Mouse (Mus musculus): ENCODE results near the gene Gm49387.

Gene Gm49387

DNA sequence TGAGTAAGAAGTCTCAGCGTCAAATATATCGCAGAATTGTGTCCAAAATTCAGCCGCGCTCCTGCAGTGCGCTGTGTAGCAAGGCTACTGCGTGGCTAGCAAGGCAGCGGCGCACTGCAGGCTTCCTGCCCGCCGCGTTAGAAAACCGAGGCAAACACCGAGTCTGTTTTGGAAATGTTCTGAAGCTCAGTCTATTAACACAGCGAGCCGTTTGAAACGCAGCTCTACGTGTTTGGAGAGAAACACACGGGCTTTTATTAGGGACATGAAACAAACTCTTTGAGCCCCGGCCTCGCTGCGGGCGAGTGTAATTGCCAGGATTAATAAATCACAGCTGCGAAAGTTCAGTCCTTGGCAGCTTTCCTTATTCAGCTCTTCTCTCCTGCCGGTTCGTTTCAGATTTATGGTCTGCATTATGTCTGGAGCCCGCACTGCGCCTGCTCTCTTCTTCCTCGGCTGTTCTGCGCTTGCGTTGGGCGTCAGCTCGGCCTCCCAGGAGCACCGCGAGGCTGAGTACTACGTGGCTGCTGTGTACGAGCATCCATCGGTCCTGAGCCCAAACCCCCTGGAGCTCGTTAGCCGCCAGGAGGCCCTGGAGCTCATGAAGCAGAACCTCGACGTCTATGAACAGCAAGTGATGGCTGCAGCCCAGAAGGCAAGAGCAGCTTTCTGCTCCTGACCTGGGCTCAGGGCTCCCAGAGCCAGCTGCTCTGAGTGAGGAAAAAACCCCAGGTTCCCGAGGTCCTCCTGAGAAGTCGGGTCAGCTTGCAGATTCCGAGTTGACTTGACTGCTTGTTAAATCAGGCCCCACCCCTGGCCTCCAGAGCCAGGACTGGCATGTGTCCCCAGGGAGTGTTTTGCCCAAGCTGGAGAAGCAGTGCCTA lies 21.2 kb upstream of the Gm49387 start:
- peak; percentile 78 for DNase-seq (ENCODE audit: low spot score)

DNA sequence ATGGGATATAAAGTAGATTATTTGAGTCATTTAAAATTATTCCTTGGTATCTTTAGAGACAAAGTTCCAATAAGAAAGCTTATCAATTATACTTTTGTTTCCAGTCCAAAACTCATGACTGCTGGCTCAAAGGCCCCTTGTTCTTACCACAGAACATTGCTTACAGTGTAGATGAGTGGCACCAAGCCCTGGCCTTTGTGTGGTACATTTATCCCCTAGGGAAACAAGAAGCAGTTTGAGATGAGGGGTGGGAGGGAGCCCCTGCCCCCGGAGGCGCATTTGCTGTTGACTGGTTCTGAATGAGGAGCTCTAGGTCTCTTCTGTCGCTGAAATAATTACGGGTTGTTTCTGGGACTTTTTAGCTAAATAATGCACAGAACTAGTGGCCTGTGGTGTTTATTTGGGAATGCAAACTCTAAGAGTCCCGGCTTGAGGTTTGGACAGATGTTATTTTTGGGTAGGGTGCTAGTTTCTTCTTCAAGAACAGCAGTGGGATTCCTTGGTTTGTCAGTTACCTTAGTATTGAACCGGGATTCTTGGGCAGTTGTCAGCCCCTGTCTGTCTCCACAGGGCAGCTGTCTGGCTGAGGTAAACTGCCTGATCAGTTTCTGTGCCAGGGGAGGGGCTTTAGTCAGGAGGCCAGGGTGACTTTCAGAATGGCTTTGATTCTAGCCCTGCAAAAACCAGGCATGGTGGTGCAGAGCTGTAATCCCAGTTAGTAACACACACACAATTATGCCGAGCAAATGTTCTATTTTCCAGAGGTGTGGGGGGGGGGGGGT lies 19.8 kb upstream of the Gm49387 start:
- DNase-seq (ENCODE audit: low spot score) = no peak

DNA sequence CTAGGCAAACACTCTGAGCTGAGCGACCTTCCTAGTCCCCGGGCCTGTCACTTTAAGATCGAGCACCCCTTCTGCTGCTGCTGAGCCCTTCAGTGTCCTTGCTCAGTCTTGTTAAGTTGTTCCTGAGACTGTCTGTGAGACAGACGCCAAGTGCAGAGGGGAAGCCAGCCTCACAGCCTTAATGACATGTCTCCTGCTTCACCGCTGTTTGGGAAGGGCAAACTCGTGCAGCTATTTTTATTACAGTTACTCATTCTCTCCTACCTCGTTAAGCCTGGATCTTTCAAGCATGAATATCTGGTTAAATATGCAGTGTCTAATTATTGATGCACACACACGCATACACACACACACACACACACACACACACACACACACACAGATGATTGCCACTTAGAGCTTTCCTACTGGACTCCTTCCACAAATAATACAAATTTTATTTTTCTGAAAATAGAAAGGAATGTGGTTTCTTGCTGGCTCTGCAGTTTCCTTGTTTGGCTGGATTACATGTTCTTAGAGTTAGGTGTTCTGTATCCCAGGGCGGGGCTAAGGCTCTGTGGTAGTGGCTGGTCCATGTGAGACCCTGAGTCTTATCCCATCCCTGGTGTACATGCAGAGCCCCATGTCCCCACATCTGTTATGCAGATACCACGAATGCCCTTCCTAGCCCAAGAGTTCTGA lies 19.0 kb upstream of the Gm49387 start:
- peak; percentile 59 for DNase-seq (ENCODE audit: low spot score)

DNA sequence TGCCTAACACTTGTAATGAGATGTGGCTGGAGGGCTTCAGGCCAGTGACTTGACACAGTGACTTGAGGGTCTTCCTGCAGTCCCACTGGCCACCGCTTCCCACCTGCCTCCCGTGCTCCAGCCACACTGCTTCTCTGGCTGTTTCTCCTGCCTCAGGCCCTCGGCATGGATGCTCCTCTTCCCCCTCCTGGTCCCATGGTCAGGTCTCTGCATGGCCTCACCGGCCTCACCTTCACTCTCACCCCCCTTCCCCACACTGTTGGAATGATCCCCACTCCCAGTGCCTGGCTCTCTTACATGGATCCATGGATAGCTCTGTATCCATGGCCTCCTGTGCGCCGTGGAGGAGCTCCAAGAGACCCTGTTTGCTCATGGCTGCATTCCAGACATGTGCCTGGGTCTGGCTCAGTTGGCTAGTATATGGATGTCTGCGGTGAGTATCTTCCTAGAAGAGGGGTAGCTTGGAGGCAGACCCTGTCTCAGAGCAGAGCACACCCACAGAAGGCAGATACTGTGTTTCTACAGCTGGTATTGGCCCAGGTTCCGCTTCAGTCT lies 17.5 kb upstream of the Gm49387 start:
- no peak for DNase-seq (ENCODE audit: low spot score)

DNA sequence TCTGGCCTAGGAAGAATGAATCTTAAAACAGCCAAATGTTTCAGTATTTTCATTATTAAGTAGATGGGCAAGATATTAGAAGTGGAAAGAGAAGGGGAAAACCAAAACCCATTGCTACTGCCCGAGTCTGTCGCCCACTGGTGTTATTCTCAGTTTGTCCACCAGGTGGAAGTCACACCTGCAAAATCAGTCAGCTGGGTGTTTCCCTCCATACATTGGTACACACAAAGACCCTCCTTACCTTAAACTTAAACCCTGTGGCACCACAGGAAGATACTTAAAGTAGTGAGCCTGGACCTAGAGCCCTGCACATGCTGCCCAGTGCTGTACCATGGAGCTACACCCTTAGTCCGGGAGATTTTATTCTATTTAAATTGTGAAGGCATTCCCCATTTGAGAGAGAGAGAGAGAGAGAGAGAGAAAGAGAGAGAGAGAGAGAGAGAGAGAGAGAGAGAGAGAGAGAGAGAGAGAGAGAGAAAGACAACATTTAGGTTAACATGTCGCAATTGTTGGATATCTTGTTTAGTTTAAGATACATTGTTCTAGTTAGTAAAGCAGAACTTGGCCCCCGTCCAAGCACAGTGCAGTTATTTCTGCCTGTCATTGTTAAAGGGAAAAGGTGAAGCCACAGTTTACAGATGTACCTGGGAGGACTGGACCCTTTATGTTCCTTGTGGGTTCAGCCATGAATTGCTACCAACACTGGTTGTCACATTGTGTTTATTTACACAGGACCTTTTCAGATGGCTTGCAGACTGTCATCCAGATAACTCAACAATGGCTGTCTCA lies 16.4 kb upstream of the Gm49387 start:
- peak; percentile 83 for DNase-seq (ENCODE audit: low spot score)

DNA sequence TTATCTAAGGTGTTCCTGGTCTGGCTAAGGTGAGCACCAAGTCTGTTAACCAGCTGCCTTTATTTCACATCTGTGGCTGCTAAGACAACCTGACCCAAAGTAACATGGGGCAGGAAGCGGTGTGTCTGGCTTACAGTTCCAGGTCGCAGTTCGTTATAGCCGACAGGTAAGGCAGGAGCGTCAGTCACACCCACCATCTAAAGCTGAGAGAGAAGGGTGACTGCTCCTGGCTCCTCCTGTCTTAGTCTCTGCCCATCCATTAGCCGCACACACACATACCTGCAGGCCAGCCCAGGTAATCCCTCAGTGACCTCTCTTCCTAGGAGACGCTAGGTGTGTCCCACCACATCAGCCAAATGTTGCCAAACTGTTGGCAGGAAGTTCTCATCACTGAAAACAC lies 15.7 kb upstream of the Gm49387 start:
- DNase-seq (ENCODE audit: low spot score) = no peak

DNA sequence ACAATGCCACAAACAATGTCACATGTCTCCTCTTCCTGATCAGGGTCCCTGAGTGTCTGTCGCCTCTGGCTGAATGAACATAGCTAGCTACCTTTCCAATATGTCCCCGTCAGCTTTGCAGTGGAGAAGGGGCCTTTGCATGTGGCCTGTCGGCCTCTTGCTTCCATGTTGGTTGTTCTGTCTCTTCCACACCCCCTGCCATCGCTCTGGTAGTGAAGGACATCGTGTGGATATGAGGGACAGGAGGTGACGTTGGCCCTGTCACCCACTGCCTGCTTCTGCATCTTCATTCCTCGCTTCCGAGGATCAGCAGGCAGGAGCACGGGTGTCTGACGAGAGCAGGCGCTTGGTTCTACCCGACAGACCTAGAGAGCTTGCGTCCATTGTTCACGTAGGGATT lies 14.7 kb upstream of the Gm49387 start:
- no peak for DNase-seq (ENCODE audit: low spot score)

DNA sequence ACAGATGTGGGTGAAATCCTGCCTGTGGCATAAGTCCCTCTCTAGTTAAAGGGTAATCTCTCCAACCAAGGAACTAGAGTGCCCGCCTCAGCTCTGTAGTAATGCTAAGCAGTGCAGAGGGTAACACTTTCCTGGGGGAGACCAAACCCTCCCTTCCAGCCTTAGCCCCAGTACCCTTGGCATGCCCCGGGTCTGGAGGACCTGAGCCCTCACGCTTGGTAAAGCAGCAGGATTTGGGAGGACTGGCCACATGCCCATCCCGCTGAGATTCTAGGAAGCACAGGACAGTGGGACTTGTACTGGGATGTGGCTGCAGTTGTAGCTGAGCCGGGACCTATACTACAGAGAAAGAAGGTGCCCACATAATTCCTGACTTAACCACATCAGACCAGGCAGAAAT lies 14.1 kb upstream of the Gm49387 start:
- DNase-seq (ENCODE audit: low spot score) = no peak

DNA sequence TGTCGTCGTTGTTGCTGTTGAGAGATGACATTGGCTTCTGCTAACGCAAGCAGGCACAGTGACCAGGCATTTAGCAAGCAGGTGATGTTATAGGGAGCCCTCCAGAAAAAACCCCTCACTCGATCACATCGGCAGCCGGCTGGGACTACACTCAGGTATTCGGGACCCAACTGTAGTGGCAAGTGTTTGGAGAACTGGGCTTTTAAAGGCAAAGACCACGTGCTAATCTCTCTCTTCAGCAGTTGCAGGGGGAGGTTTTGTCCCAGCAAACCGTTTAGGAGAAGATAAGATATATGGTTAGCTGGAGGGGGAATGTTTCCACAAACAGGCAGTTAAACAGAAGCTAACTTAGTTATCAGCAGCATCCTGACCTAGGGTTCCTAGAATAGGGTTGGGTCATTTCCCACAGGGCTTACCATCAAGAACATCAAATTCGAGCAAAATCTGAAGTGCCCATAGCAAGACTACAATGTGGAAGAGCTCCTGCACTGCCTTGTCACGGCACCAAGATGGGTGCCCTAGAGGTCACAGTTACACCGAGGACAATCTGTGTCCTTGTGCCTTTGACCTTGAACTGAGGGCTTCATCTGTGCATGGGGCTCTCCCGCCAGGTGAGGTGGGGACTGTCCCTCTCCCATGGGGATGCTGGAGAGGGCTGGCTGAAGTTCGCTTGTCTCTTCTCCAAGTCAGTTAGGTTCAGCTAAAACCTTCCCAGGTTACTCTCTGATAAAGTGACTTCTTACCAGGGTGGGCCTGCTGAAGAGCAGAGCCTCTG lies 12.6 kb upstream of the Gm49387 start:
- DNase-seq (ENCODE audit: low spot score) = no peak

DNA sequence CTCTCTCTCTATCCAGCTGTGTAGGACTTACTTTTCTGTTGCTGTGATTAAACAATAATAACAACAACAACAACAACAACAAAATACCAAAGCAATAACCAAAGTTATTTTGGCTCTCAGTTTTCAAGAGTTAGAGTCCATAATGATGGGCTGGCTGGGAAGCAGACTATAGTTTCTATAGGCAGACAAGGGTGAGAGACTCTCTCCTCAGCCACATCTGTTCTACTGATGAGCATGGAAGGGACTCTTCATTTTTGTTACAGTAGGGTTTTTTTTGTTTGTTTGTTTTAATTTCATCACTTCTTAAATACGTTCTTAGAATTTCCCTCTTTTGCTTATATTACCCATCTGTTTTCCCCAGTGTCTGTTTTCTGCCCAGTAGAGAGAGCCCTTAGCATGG lies 11.9 kb upstream of the Gm49387 start:
- no peak for DNase-seq (ENCODE audit: low spot score)

DNA sequence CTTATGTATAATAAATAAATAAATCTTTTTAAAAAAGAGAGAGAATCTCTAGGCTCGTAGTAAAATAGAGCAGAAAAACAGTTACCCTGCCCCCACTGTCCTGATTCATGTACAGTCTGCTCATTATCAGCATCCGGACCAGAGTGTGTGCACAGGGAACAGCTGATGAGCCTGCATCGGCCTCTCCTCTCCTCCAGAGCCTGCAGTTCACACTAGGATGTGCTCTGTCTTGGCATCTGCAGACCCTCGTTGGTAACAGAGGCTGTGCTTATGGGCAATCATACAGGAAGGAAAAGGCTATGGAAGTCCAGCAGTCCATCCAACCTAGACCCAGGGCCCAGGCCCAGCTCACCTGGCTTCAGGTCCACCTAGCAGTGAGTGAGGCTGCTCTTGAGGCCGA lies 11.4 kb upstream of the Gm49387 start:
- no peak for DNase-seq (ENCODE audit: low spot score)

DNA sequence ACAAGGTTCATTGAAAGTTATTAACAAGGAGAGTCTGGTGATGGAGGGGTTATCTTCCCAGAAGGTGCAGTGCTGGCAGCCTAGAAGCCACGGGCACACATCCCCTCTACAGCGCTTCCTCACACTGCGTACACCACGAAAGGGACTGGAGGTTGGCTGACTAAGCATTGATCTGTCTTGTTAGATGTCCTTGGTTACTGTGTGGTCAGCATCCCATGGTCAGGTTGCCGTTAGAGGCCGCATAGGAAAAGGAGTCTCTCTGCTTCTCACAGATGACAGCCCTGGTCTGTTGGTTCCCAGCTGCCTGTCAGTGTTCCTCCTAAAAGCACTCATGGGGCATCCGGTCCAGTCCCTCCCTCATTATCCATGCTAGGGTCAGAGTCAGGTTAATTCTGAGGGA lies 10.5 kb upstream of the Gm49387 start:
- no peak for DNase-seq (ENCODE audit: low spot score)

DNA sequence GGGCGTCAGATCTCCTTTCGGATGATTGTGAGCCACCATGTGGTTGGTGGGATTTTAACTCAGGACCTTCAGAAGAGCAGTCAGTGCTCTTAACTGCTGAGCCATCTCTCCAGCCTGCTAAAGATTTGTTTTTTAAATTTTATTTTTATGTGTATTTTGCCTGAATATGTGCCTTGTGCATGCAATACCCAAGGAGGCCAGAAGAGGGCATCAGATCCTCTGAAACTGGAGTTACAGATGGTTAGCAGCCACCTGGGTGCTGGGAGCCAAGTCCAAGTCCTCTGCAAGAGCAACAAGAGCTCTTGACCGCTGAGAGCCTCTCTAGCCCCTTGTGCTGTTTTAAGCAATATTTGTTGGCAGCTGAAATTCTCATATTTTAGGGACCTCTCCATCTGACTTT lies 9.7 kb upstream of the Gm49387 start:
- no peak for DNase-seq (ENCODE audit: low spot score)

DNA sequence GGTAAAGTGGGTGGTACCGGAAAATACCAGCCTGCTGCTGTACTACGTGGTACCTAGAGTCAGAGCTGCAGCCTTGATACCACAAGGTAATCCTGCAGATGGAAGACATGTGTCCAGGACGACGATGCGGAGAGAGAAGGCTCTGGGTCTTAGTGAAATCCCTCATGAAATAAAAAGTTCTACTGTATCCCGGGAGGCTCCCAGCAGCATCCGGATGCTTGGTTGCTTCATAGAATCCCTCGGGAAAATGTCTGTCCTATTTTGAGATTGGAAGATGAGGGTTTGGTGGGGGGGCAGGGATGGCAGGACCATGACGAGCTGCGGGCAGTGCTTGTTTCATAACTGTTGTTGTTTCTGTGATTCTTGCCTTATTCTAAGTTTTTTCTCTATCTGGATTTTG lies 7.3 kb upstream of the Gm49387 start:
- DNase-seq (ENCODE audit: low spot score) = no peak

DNA sequence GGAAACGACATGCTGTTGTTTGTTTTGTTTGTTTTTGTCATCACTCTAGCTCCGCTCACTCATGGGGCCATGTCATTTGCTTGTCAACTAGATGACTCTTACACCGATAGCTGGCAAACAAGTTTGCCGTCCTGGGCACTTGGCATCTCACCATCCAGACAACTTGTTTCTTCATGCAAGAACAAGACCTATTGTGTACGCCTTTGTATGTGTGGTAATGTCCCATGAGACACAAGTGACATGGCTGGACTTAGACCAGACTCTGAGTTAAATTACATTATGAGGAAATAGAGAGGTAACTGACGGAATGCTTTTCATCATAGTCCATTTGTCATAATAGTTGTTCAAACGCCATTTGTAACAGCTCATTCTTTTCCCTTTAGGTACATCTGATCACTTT lies 5.2 kb upstream of the Gm49387 start:
- DNase-seq (ENCODE audit: low spot score) = no peak

DNA sequence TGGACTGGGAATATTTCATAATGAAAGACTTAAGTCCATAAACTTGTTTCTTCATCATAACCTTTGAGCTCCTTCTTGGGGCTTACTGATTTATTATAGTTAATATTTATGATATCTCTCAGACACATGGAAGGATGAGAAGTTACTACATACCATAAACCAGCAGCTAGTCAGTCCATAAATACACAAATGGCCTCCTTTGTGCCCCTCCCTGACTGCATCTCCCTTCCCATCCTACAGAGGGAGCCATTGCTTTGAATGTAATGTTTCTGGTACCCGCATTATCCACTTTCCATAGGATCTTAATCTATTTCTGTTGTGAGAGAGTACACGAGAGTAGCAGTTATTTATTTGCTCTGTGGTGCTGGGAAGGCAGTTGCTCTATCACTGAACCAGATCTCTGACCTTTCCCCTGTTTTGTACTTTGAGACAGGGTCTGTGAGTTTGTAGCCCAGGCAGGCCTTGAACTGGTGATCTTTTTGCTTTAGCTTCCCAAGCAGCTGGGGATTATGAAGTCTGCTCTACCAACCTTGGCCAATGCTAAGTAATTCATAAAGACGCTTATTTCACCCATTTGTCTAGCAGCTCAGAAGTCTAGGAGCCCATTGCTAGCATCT lies 4.4 kb upstream of the Gm49387 start:
- no peak for DNase-seq (ENCODE audit: low spot score)

DNA sequence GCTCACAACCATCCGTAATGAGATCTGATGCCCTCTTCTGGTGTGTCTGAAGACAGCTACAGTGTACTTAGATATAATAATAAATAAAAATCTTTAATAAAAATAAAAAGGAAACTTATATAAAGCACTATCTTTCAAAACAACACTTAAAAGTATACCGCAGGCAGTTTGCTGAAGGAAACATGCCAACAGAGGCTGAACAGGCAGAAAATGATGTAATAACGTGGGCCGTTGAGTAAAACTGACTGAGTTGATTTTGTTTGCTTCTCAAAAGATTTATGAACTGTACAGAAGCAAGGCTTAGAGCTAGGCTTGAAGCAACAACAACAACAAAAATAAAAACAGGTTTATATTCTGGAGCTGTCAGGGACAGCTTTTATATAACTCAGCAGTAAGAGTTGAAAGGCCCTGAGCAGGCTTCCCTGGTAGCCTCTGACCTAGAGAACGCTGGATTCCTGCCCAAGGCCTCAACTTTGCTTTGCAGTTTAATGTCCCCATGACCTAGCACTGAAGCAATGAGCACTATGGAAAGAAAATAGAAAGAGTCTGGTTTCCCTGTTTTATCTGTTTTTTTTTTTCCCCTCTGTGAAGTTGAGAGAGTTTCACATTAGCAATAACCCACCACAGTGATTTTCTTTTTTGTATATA lies 3.6 kb upstream of the Gm49387 start:
- no peak for DNase-seq (ENCODE audit: low spot score)

DNA sequence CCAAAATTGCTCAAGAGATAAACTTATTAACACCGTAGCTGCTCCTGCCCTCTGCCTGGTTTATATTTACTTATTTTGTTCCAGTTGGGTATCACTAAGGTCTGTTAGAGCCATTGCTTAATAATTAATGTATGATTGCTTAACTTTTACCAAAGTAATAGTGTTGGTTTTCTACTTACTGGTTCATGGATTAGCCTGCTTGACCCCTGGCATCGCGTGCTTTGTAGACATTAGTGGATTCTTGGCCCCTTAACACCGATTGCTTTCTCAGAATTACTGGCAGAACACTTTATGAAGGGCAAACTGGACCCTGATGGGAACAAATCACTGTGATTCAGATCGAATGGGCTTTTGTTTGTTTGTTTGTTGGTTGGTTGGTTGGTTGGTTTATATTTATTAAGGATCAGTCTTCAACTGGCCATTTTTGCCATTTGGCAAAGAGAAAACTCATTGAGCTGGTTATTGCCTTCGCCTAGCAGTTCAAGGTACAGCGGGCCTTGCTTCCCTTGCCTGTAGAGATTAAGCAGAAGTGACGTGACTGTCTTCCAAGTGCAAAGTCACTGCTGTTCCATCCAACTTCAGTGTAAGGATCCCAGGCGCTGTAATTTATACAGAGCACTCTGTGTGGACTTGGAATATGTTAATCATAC lies 953 bp upstream of the Gm49387 start:
- DNase-seq (ENCODE audit: low spot score) = no peak

DNA sequence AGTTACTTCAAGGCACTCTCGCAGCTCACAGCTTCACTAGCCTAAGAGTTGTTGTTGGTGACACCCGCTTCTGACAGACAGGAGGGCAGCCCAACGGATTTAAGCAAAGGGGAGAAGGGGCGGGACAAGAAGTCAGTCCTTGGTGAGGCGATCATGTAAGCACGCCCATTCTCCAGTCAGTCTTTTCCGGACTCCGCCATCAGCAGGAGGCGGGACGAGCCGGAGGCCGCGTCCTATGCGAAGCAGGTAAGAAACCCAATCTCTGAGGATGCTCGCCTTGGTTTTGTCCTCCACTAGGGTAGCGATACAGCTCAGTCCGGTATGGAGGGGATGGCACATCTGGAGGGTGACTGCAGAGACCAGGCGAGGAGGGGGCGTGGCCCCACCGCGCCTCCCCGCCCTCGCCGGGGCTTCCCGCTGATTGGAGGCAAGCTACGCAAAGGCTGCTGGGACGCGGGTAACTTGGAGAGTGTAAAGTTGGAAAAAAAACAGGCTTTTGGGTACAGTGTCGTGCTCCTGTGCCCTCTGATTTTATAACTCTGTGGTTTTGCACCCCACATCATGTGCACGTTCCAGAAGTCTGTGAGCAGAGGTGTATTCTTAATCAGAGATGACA lies 320 bp upstream of the Gm49387 start, which contains the start of the genes Btd and Hacl1:
Btd (plus strand) TSS at position 139 of the 616 bp plus-strand sequence.
Hacl1 (minus strand) TSS at position 397 of the 616 bp plus-strand sequence.
- peak; percentile 85 for DNase-seq (ENCODE audit: low spot score)
